Mouse (Mus musculus) embryo, embryonic 9.5 days (tissue): ENCODE results near the gene Gpatch2.

Experiments used
- DNase-seq: peaks from one replicate; pipeline ENCODE4 v3.0.0-alpha.2; 2017; ENCODE audit errors: extremely low spot score

The Gpatch2 gene

DNA sequence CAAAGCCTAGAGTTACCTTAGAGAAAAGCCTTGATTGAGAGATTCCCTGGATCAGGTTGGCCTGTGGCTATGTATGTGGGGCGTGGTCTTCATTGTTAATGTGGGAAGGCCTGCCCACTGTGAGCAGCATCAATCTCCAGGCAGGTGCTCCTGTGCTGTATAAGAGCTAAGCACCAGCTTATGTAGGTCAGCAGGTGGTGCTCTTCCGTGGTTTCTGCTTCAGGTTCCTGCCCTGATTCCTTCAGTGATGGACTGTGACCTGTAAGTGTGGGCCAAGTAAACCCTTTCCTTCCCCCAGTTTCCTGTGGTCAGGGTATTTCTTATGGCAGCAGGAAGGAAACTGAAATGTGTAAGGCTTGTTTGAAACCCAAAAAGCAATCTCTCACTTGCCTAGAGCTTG is 151.5 kb downstream of the Gpatch2 start:
- DNase-seq: no peak

DNA sequence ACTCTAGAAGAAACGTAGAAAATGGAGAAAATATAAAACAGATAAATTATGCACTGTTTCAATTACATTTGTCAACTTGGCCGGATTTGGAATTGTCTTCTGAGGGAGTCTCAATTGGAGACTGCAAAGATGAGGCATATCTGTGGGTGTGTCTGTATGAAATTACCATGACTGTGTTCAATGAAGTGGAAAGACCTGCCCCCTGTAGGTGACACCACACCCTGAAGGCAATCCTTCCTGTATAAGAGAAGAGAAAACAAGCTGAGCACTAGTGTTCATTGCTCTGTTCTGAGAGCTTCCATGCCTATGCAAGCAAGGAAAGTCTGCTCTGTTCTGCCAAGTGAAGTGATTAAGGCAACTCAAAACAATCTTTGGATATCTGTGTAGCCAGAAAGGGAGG is 153.7 kb downstream of the Gpatch2 start:
- DNase-seq: no peak

DNA sequence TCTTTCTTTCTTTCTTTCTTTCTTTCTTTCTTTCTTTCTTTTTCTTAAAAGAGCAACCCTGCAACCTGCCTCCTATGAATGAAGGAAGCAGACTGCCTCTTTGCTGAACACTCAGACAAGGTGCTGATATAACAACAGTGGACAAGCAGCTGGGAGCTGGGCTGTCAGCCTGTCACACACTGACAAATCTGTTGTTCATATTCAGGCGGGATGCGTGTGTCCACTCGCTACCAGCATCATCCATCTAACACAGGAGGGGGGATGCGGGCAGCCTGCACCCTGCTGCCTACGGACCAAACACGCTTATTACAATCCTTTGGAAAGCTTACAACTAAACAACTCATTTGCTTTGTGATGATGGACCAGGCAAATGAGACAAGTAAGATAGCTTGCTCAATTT is 158.2 kb downstream of the Gpatch2 start:
- no peak for DNase-seq

DNA sequence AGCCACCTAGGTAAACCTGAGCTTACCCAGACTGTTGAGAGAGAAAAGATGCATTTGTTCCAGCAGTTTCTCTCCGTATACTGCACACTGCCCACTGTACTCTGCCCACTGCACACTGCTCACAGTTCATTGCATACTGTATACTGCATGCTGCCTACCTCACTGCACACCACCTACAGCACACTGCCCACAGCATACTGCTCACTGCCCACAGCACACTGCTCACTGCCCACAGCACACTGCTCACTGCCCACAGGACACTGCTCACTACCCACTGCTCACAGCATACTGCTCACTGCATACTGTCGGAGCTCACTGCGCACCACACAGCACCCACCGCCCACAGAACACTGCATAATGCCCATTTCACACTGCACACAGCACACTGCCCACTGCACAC is 159.1 kb downstream of the Gpatch2 start:
- no peak for DNase-seq

DNA sequence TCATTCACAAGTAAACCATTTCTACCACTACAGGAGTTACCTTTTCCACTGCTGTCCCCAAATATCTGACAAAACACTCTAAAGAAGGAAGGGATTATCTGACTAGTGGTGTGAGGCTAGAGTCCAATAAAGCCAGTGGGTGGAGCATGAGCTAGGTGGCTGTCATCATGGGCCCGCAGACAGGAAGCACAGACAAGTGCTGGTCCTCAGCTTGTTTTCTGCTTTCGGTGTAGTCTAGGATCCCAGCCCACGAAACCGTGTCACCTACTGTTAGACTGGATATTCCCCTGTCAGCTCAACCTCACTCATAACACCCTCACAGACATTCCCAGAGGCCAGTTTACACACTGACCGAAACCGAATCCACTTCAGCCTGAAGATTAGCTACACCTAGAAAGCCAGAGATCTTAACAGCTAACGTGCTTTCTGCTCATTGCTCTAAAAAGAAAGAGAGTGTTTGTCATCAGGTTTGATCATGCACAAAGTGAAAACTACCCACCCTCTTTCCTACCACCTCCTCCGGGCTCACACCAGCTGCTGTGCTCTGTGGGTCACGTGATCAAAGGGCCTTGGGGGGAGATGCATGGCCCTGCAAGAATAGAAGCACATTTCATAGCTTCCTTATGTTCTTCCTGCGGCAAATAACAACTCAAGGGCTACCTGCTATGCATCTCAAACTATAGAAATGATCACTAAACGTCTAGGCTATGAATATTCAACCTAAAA is 161.8 kb downstream of the Gpatch2 start:
- no peak for DNase-seq

DNA sequence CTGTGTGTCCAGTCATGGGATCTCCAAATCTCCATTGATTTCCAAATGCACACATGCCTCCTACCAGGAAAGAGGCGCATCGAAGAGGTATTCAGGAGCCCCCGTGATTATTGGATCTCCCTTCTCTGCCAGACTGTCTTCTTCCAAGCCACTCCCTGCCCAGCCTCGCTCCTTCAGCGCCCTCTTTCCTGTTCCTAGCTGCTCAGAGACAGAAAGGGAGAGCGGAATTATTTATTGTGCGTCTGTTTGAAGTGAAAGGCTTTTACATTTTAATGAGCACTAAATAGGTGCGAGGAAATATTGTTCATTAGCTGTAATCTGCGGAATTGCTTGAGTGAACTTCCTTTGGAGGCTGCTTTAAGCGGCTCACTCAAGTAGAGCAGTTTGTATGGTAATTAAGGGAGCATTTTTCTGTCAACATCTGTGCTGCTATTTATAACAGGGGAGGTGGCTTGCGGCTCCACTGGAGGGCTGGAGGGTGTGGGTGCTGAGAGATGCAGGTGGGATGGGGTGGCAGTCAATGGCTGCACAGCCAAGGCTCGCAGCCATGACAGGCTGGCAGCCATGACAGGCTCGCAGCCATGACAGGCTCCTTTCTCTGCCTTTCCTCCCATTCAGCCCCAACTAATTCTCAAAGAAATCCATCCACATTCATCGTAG is 162.7 kb downstream of the Gpatch2 start:
- DNase-seq: no peak

DNA sequence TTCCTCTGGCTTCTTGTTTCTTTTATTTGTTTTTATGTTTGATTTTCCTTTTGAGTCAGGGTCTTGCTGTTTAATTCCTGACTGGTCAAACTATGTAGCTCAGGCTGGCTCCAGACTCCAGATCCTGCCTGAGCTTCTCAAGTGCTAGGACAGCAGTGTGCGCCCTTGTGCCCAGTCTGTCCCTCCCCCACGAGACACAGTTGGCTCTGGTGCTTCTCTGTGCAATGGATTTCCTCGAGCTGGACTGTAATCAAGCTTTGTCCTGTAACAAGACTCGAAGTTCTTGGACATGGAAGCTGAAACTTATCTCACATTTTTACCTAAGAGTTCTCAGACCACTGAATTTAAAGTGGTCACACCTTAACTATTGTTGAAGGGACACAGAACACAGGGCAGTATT is 174.2 kb downstream of the Gpatch2 start:
- no peak for DNase-seq

DNA sequence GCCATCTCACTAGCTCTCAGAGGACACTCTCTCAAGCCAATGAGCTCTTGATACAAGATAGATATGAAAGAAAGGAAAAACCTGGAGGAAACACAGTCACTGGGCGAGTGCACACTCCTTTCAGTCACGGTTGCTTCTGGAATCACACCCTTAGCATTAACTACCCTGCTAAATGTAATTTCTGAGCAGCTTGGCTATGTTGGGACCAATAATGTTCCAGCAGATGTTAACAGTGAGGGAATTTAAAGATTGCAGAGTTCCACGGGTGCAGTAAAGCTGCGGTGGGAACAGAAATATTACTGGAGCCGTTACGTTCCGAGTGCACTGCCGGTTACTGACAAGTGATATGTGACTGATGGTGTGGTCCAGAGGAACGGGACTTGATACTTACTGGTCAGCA is 185.5 kb downstream of the Gpatch2 start:
- no peak for DNase-seq
